Mouse (Mus musculus): ENCODE measurements around the gene Ckap5.
"Not testable (repeated sequence)": the region's sequence is repeated elsewhere in the genome, so short reads cannot be mapped to it uniquely, and the experiment has no call there.

GRCm38 (mm10) chr2:91623366-91623765, 96.8 kb downstream of the Ckap5 start:
- TF ChIP-seq MAFK (IDR thresholded peaks at IDR 0.05; ENCODE audit: insufficient read depth, low read depth, low read length); CHD2 (IDR thresholded peaks at IDR 0.05; ENCODE audit: low read depth, low read length); ZNF384 (IDR thresholded peaks at IDR 0.05; ENCODE audit: low read depth, low read length); ZC3H11A (IDR thresholded peaks at IDR 0.05; ENCODE audit: borderline replicate concordance, low read depth, low read length): not testable (repeated sequence)
